Mouse (Mus musculus) NIH3T3 (cell line): Measurements from ENCODE around the gene Fhl3.
"Not testable (repeated sequence)": the region's sequence is repeated elsewhere in the genome, so short reads cannot be mapped to it uniquely, and the experiment has no call there.

ENCODE experiments used
- DNase-seq: peaks from one replicate; pipeline ENCODE4 v3.0.0-alpha.2; 2012; ENCODE audit warnings: low read depth

Gene Fhl3

GRCm38 (mm10) chr4:124708518-124709477, 8.3 kb downstream of the Fhl3 start:
- DNase-seq = peak; percentile 100

- peak; percentile 46 for DNase-seq
These were observed 9.5 kb downstream of the Fhl3 start for GRCm38 (mm10) chr4:124709961-124710446.

DNA sequence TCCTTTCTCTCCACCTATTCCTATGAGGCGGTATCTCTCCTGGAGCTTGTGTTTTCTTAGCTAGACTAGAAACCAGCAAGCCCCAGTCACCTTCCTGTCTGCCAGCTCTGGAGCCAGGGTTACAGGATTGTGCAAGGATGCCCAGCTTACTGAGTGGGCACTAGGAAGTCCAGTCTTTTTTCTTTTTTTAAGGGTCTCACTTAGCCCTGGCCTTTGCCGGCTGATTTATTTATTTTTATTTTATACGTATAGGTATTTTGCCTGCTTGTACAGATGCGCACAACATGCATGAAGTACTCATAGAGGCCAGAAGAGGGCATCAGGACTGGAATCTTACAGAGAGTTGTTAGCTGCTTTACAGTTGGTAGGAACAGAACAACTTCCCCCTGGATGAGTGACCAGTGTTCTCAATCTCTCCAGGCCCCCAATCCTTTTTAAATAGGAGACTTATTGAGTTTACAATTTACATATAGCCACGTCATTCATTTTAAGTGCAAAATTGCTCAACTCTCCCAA, 10.3 kb downstream of the Fhl3 start:
- peak; percentile 85 for DNase-seq

DNA sequence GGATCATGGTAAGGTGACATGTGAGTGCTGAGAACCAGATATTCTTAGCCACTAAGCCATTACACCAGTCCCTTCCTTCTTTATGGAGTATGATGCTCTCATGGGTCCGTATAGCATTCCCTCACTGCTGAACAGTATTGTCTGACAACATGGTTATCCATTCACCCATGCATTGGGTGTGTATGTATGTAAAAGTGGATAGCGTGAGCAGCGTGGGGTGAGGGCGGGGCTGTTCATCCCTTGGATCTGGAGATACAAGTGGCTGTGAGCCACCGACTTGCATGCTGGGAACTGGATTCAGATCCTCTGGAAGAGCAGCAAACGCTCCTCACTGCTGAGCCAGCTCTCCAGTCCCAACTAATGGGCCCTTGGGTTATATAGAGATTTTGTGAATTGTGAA, 12.1 kb downstream of the Fhl3 start:
- no peak for DNase-seq

GRCm38 (mm10) chr4:124713850-124714249, 13.3 kb downstream of the Fhl3 start:
- not testable (repeated sequence) for DNase-seq

- DNase-seq = peak; percentile 99
These were observed 14.3 kb downstream of the Fhl3 start, which contains the start of gene Sf3a3 for GRCm38 (mm10) chr4:124714545-124715481. Gene Sf3a3, plus strand, starts transcription at chr4:124714776.

DNA sequence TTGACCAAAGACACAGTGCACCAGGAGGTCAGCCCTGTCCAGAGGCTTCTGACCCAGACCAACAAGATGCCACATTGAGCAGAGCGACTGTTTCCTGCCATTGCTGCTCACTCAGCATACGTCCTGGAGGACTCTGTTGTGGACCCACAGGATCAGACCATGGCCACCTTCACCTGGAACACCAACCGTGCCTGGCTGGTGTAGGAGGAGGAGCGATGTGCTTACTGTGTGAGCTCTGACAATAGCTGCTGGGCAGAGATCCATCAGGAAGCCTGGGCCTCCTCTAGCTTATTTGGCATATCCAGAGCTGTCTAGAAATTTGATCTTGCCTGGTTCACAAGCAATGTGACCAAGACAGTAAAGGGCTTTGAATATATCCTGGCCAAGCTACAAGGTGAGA, 18.6 kb downstream of the Fhl3 start:
- DNase-seq = no peak

GRCm38 (mm10) chr4:124726121-124726520, 25.6 kb downstream of the Fhl3 start:
- no peak for DNase-seq

- DNase-seq = no peak
These were observed 36.5 kb downstream of the Fhl3 start for GRCm38 (mm10) chr4:124736952-124737351.

DNA sequence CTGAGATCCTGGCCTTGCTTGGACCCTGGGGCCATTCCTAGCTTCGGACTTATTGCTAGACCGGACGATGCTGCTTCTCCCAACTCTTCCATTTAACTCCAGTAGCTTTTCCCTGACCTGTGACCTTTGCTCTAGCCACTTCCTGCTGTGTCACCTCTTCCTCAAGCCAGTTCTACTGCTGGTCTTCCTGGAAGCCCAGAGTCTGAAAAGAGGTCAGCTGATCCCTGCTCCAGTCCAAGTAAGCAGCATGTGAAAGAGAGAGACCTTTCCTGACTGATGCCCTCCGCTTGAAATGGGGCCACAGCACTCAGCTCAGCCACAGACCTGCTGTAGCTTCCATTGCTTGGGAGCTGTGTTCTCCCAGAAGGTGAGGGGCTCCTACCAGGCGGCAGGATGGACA, 37.0 kb downstream of the Fhl3 start:
- DNase-seq = no peak

DNA sequence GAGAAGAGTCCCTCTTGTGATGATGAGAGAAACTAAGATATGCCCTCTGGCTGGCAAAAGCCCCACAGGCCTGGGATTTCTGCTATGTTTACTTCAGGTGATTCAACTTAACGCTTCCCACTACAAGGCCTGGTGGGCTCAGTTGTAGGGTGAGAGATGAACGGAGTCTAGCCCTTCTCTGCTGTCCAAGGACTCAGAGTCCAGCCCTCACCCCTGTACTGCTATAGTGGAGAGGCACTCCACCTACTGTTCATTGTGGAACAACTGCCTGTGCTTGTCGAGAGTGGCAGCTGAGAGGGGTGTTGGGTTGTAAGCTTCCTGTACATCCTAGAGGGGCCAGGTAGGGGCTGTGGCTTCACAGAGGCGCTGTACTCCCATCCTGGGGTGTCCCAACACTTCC, 37.5 kb downstream of the Fhl3 start:
- DNase-seq = no peak

DNA sequence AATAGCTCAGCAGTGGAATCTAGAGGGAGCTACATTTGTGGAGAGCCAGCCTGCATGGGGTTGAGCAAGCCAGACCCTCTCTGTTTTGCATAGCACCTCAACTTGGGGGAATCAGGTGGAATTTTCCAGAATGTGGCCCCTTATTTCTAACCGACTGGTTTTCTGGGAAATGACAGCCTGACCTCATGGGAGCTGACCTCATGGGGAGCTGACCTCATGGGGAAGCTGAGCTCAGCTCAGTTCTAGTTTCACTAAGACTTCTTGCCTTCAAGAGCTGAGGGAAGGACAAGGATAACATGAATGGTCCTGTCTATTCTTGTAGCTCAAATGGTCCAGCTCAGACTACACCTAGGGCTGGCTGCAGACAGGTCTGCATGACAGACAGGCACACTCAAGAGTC, 38.3 kb downstream of the Fhl3 start:
- no peak for DNase-seq

DNA sequence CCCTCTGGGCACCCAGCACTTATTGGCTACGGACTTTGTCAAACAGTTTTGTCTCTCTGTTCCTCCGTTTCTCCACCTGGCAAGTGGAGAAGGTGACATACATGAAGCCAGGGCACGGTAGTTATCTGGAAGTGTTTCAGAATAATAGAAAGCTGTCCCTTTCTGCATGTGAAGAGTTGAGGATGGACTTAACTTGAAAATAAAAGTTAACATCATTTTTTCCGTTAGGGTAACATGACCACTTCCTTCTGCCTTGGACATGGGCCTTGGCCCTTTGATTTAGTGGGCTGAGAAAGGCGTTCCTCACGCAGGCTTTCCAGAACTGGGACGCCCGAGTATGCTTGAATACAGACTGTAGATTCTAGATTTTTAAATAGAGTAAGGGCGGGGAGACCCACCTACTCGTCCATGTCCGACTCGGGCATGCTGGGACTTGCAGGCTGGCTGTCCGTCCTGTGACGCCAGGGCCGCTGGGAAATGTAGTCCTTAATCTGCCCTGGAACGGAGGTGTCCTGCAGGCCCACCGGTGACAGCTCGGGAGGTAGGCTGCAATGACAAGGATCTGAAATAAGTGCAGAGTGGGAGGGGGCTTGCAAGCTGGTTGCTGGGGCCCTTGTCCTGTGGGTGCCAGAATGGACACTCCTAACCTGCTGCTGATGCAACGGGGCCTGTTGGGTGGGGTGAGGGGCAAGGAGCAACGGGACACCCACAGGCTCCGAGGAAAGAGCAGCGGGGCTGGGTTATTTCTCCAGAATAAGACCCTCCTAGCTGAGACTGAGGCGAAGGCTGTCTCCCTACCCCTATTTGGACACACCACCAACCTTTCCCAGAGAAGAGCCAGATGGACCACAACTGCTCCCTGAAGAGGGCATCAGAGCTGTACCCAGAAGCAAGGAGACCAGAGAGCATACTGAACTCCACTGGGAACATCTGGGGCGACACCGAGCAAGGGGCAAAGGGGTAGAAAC, 41.2 kb downstream of the Fhl3 start, which contains the start of gene Inpp5b:
Inpp5b (plus strand) TSS at position 475 of the 968 bp plus-strand sequence.
- DNase-seq = peak; percentile 88

DNA sequence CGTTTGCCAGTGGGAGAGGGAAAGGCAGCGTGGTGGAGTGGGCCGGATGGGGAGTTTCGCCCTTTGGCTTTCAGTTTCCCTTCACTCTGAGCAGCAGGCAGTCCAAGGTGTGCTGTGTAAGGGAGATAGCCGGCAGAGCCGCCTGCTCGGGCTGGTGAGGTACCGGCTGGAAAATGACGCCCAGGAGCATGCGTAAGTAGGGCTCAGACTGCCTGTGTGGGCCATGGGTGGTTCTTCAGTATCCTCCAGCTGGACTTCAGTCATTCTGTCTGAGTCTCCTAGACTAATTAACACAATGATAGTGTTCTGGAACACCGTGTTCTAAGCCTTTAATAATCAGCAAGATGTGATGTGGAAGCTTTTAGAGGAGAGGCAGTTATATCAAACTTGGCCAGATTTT, 42.3 kb downstream of the Fhl3 start:
- DNase-seq = no peak

GRCm38 (mm10) chr4:124746577-124746976, 46.1 kb downstream of the Fhl3 start:
- no peak for DNase-seq

GRCm38 (mm10) chr4:124747851-124748250, 47.4 kb downstream of the Fhl3 start:
- no peak for DNase-seq

DNA sequence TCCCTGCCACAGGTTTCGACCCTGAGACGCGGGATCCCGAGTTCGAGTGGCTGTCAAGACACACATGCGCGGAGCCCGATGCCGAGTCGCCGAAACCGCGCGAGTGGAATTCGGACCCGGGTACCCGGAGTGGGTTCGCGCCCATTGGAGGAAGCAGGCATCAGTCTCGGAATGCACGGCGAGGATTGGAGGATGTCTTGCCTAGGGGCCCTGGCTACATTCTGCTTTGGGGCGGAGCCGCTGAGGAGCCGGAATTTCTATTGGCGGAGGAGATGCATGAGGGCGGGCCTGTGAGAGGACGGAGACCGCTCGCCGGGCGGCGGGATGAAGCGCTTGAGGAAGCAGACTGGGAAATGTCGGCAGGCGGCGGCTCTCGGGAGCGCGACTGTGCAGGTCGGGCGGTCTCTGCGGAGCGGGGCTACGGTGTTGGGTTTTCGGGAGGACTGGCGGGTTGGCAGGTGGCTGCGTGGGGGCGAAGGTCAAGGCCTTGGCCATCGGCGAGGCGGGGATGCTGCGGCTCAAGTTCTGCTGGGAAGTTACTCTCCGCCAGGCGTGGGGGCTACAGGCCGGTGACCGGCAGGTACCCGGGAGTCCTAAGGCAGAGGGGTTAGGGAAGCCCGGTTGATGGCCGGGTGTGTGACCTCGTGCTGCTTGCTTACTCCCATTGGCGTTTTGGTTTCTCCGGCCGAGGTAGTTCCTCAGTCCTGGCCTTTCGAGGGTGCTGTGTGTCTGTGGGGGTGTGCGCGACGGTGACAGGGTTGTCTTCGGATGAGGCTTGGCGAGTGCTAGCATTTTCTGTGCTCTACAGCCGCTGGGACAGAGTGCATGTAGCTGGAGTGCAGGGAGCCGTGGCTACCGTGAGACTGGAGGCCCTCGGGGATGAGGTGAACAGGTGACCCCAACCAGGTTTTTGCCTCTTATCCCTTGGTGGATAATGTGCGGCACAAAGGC, 51.1 kb downstream of the Fhl3 start:
- DNase-seq = peak; percentile 99

DNA sequence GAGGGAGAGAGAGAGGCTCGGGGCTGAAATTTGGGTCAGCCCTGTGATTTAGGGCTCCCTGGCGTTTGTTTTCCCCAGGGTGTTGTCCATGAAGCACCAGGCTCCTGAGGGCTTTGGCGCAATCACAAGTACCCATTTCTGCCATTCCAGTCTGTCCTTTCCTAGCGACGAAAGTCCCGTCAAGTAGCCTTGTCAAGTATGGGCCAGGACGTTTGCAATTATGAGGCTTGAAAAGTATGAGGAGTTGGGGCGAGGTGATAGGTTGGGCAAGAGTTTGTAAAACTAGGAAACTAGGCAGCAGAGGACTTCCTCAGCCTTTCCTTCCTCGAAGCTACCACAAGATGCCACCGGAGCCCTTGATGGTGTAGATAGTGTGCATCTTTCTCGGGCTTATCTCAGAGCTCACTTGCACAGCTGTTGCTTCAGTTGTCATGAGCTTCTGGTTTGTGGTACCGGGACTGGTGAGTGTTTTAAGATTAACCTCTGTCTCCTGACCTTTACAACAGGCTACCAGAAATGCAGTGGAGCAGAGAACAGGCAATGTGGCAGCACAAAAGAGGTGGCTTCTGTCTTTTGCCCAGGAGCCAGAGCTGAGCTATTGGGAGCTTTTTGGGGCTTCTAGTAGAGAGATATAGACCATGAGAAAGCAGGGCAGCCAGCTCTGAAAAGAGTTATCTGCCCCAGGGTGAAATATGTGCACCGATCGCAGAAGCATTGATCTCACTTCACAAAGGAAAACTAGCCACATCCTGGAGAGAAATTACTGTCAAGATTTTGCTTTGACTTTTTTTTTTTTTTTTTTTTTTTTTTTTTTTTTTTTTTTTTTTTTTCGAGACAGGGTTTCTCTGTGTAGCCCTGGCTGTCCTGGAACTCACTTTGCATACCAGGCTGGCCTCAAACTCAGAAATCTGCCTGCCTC, 52.0 kb downstream of the Fhl3 start:
- peak; percentile 45 for DNase-seq

- no peak for DNase-seq
These were observed 55.0 kb downstream of the Fhl3 start for GRCm38 (mm10) chr4:124755526-124755925.
